Mouse (Mus musculus): ENCODE data around the gene Ppp2r5c. TPM values are rescaled to one million over a fixed set of nuclear protein-coding genes. Genes with fewer than 3 reads are reported as not detected.

Gene Ppp2r5c
- total and polyA plus RNA-seq, 2 experiments, result 12.5 to 29.4 TPM

DNA sequence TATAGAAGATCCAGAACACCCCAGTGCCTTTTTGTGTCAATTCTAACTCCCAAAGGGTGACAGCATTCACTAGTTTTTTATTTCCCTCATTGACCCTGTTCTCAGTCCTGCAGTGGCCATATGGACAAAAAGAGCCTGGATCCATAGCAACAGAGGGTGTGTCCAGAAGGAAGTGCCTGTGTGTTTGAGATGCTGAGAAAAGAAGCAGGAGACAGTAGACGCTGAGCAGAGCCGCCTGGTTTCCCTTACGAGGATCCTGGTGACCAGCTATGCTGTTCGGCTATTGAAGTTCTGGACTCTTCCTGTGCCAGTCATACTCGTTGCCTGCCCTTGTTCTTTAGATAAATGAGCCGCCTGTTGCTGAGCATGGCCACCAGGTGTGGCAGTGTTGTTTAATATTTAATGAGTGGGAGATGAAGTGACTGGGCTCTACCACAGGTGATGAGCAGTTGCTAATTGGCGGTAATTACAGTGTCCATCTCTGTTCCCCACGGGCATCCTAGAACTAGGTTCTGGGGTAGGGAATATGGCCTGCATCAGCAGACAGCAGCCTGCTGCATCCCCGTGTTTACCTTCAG, 65.0 kb downstream of the Ppp2r5c start:
- no peak overlapping the region for H3K27ac ChIP-seq (replicated peaks; ENCODE audit: insufficient read depth, low read depth, low read length)
- no peak overlapping the region for H3K4me3 ChIP-seq (ENCODE audit: insufficient read depth, low read depth, low read length)
- no peaks in the 10 kb centered on the region for H3K27me3 ChIP-seq (ENCODE audit: control insufficient read depth, insufficient read depth, low read length)
- peaks cover 49% of the 10 kb centered on the region for H3K79me2 ChIP-seq (ENCODE audit: control insufficient read depth, insufficient read depth, low read length)
- 84% methylated on average over 9 of the region's 9 CpGs for WGBS
- DNase-seq (ENCODE audit: extremely low read depth, low read depth, low spot score), result no peak
- H3K9ac ChIP-seq (ENCODE audit: low read depth, low read length), result no peak overlapping the region
- no peaks in the 10 kb centered on the region for H3K36me3 ChIP-seq (ENCODE audit: control insufficient read depth, insufficient read depth, low read length)
- no peak for TF ChIP-seq POLR2A (IDR thresholded peaks at IDR 0.05; ENCODE audit: extremely low read depth, insufficient read depth, low read length)
- no peak for TF ChIP-seq CTCF (IDR thresholded peaks at IDR 0.05; ENCODE audit: low read depth, low read length)
- H3K4me1 ChIP-seq (ENCODE audit: control insufficient read depth, insufficient read depth, low read length), result peaks cover 10% of the 10 kb centered on the region

DNA sequence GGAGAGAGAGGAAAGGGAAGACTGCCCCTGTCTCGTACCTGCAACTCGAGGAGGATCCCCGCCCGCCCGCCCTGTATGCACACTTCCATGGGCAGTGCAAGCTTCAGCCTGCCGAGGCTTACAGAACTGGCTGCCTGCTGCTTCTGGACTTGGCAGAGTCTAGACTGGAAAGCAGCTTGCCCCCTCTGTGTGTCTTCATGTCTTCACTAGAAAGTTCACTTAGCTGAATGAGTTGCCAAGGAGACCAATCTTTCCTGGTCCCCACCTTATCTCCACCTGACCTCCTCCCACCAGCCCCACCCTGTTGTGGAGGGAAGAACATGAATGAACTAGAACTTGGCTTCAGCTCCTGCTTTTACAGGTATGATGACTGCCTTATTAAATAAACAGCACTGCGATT, 66.0 kb downstream of the Ppp2r5c start:
- H3K9ac ChIP-seq (ENCODE audit: low read depth, low read length), result no peak overlapping the region
- 74% methylated on average over 7 of the region's 7 CpGs for WGBS
- TF ChIP-seq CTCF (IDR thresholded peaks at IDR 0.05; ENCODE audit: low read depth, low read length) (no peak), POLR2A (IDR thresholded peaks at IDR 0.05; ENCODE audit: extremely low read depth, insufficient read depth, low read length) (no peak)
- peaks cover 52% of the 10 kb centered on the region for H3K79me2 ChIP-seq (ENCODE audit: control insufficient read depth, insufficient read depth, low read length)
- no peak overlapping the region for H3K27ac ChIP-seq (replicated peaks; ENCODE audit: insufficient read depth, low read depth, low read length)
- no peak overlapping the region for H3K4me3 ChIP-seq (ENCODE audit: insufficient read depth, low read depth, low read length)
- H3K4me1 ChIP-seq (ENCODE audit: control insufficient read depth, insufficient read depth, low read length), result peaks cover 10% of the 10 kb centered on the region
- DNase-seq (ENCODE audit: extremely low read depth, low read depth, low spot score), result no peak
- H3K36me3 ChIP-seq (ENCODE audit: control insufficient read depth, insufficient read depth, low read length), result no peaks in the 10 kb centered on the region
- no peaks in the 10 kb centered on the region for H3K27me3 ChIP-seq (ENCODE audit: control insufficient read depth, insufficient read depth, low read length)

DNA sequence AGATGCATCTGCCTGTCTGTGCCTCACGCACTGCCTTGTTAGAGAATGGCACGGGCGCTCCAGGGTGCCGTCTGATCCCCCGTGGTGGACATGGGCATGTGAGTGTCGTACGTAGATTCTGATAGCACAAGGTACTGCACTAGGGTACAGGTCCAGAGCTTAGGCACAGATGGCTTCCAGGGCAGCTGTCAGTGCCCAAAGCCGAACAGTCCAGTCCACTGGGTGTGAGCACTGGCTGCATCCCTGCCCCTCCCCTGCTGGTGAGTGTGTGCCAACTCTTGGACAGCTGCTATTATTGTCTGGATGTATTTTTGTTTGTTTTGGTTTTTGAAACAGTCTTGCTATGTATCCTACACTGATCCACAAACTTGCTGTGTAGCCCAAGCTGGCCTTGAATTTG, 68.8 kb downstream of the Ppp2r5c start:
- WGBS, result 79% methylated on average over 8 of the region's 8 CpGs
- Histone ChIP-seq H3K36me3 (ENCODE audit: control insufficient read depth, insufficient read depth, low read length) (no peaks in the 10 kb centered on the region), H3K27me3 (ENCODE audit: control insufficient read depth, insufficient read depth, low read length) (no peaks in the 10 kb centered on the region), H3K9ac (ENCODE audit: low read depth, low read length) (peak overlapping the region; percentile 12; the same call in 1 of the 2 replicates), H3K27ac (replicated peaks; ENCODE audit: insufficient read depth, low read depth, low read length) (no peak overlapping the region), H3K4me1 (ENCODE audit: control insufficient read depth, insufficient read depth, low read length) (peaks cover 3% of the 10 kb centered on the region), H3K79me2 (ENCODE audit: control insufficient read depth, insufficient read depth, low read length) (peaks cover 47% of the 10 kb centered on the region), H3K4me3 (ENCODE audit: insufficient read depth, low read depth, low read length) (no peak overlapping the region)
- TF ChIP-seq POLR2A (IDR thresholded peaks at IDR 0.05; ENCODE audit: extremely low read depth, insufficient read depth, low read length) (no peak), CTCF (IDR thresholded peaks at IDR 0.05; ENCODE audit: low read depth, low read length) (no peak)
- no peak for DNase-seq (ENCODE audit: extremely low read depth, low read depth, low spot score)

DNA sequence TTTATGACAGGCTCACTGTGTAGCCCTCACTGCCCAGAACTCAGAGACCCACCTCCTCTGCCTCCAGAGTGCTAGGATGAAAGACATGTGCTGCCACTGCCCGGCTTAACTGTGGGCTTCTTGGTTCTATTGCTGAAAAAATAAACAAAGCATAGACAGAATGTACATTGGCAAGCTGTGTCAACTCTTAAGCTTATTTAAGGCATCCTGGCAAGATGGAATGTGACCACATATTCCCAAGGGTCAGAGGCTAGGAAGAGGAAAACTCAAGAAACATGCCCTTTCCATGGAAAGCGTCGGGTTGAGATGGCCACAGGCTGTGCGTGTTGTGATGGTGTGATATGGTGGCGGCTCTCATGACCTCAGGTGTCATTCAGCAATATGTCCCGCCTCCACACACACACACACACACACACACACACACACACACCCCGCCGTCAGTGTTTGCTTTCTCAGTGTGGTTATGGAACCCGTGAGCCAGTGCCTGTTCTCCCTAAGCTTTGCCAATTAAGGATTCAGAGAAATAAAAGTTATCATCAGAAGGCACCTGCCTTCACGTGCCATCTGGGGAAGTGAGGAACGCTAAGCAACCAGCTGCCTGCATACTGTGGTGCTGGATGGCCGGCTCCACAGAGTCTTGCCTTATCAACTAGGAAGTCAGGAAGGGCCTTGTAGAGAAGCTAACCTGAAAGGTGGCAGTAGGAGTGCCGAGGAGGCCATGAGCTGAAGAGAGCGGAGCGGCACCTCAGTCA, 73.5 kb downstream of the Ppp2r5c start:
- H3K4me1 ChIP-seq (ENCODE audit: control insufficient read depth, insufficient read depth, low read length), result peaks cover 3% of the 10 kb centered on the region
- TF ChIP-seq CTCF (IDR thresholded peaks at IDR 0.05; ENCODE audit: low read depth, low read length), result no peak
- TF ChIP-seq POLR2A (IDR thresholded peaks at IDR 0.05; ENCODE audit: extremely low read depth, insufficient read depth, low read length), result no peak
- peaks cover 26% of the 10 kb centered on the region for H3K79me2 ChIP-seq (ENCODE audit: control insufficient read depth, insufficient read depth, low read length)
- no peak overlapping the region for H3K4me3 ChIP-seq (ENCODE audit: insufficient read depth, low read depth, low read length)
- DNase-seq (ENCODE audit: extremely low read depth, low read depth, low spot score), result no peak
- no peak overlapping the region for H3K9ac ChIP-seq (ENCODE audit: low read depth, low read length)
- WGBS, result 80% methylated on average over 15 of the region's 15 CpGs
- no peak overlapping the region for H3K27ac ChIP-seq (replicated peaks; ENCODE audit: insufficient read depth, low read depth, low read length)
- peaks cover 6% of the 10 kb centered on the region; the same call in 1 of the 2 replicates for H3K36me3 ChIP-seq (ENCODE audit: control insufficient read depth, insufficient read depth, low read length)
- H3K27me3 ChIP-seq (ENCODE audit: control insufficient read depth, insufficient read depth, low read length), result no peaks in the 10 kb centered on the region

DNA sequence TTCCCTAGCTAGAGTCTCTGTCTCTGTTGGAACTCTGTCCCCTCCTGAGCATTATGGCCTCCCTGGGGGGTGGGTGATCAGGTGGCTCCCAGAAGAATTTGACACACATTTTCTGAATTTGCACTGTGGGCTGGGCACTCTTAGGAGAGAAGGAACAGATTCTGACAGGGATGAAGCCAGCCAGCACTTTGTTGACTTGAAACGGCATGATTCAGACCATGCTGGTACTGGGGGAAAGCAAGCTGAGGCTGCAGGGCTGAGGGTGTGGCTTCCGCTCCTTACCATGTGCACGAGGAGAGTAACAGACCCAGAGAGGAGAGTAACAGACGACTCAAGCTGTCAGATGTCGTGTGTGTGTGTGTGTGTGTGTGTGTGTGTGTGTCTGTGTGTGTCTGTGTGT, 76.6 kb downstream of the Ppp2r5c start:
- Histone ChIP-seq H3K36me3 (ENCODE audit: control insufficient read depth, insufficient read depth, low read length) (peaks cover 6% of the 10 kb centered on the region; the same call in 1 of the 2 replicates), H3K4me1 (ENCODE audit: control insufficient read depth, insufficient read depth, low read length) (no peaks in the 10 kb centered on the region), H3K27ac (replicated peaks; ENCODE audit: insufficient read depth, low read depth, low read length) (no peak overlapping the region), H3K4me3 (ENCODE audit: insufficient read depth, low read depth, low read length) (no peak overlapping the region), H3K9ac (ENCODE audit: low read depth, low read length) (no peak overlapping the region), H3K79me2 (ENCODE audit: control insufficient read depth, insufficient read depth, low read length) (peaks cover 15% of the 10 kb centered on the region), H3K27me3 (ENCODE audit: control insufficient read depth, insufficient read depth, low read length) (no peaks in the 10 kb centered on the region)
- no peak for DNase-seq (ENCODE audit: extremely low read depth, low read depth, low spot score)
- 98% methylated on average over 5 of the region's 5 CpGs for WGBS
- TF ChIP-seq POLR2A (IDR thresholded peaks at IDR 0.05; ENCODE audit: extremely low read depth, insufficient read depth, low read length) (no peak), CTCF (IDR thresholded peaks at IDR 0.05; ENCODE audit: low read depth, low read length) (no peak)

DNA sequence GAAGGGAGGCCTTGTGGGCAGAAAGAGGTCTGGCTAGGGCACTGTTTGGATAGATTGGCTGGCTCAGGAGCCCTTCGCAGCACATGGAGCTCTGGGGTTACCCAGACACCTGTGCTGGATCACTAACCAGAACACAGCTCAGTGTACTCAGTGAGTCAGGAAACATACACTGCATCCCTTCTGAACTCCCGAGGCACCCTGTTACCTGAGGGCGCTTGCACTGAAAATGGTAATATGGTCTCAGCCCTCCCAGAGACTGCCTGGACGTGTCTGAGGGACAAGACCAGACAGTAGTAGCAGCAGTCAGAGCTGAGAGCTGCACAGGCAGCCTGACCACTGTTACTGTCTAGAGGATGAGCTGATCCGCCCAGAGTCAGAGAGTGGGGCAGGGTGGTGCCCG, 85.8 kb downstream of the Ppp2r5c start:
- TF ChIP-seq POLR2A (IDR thresholded peaks at IDR 0.05; ENCODE audit: extremely low read depth, insufficient read depth, low read length), result no peak
- TF ChIP-seq CTCF (IDR thresholded peaks at IDR 0.05; ENCODE audit: low read depth, low read length), result no peak

More for the DNA sequence above, 85.8 kb downstream of the Ppp2r5c start:
- H3K27me3 ChIP-seq (ENCODE audit: control insufficient read depth, insufficient read depth, low read length), result no peaks in the 10 kb centered on the region
- 92% methylated on average over 6 of the region's 6 CpGs for WGBS
- peaks cover 15% of the 10 kb centered on the region; the same call in 1 of the 2 replicates for H3K79me2 ChIP-seq (ENCODE audit: control insufficient read depth, insufficient read depth, low read length)
- no peak for DNase-seq (ENCODE audit: extremely low read depth, low read depth, low spot score)
- no peak overlapping the region for H3K9ac ChIP-seq (ENCODE audit: low read depth, low read length)
- H3K27ac ChIP-seq (replicated peaks; ENCODE audit: insufficient read depth, low read depth, low read length), result no peak overlapping the region
- H3K4me1 ChIP-seq (ENCODE audit: control insufficient read depth, insufficient read depth, low read length), result peaks cover 4% of the 10 kb centered on the region; the same call in 1 of the 2 replicates
- no peak overlapping the region for H3K4me3 ChIP-seq (ENCODE audit: insufficient read depth, low read depth, low read length)
- H3K36me3 ChIP-seq (ENCODE audit: control insufficient read depth, insufficient read depth, low read length), result no peaks in the 10 kb centered on the region; the same call in 1 of the 2 replicates
